Mouse (Mus musculus) embryo, embryonic 10.5 days (tissue): ENCODE data around the gene Tpte.
"Not testable (repeated sequence)": the region's sequence is repeated elsewhere in the genome, so short reads cannot be mapped to it uniquely, and the experiment has no call there.

Experiments
- DNase-seq: peaks from one replicate; pipeline ENCODE4 v3.0.0-alpha.2; 2015; ENCODE audit warnings: low spot score

The Tpte gene

DNA sequence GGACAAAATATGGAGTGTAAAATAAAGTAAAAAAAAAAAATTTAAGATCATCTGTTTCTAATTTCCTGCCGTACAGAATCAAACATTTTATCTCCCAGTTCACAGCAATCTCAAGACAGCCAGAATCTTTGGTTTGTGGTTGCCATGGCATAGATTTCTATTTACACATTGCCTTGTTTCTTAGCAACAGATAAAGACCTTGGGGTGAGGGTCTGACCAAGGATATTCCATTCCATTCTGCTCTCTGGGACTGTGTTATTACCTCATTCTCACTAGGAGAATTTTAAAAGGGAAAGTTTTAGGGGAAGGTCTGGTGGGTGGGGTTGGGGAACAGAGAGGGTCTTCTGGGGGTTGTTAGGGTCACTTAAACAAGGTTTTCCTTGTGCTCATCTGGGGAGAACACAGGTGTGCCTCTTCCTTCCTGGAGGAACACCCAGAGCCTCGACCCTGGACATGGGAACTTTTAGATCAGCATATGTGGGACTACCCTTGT, at the start of gene Tpte:
Tpte (plus strand) TSS at position 443 of the 493 bp plus-strand sequence.
- DNase-seq: no peak

- no peak for DNase-seq
Measured at GRCm38 (mm10) chr8:22242986-22243385, 40.3 kb upstream of the Tpte start.

DNA sequence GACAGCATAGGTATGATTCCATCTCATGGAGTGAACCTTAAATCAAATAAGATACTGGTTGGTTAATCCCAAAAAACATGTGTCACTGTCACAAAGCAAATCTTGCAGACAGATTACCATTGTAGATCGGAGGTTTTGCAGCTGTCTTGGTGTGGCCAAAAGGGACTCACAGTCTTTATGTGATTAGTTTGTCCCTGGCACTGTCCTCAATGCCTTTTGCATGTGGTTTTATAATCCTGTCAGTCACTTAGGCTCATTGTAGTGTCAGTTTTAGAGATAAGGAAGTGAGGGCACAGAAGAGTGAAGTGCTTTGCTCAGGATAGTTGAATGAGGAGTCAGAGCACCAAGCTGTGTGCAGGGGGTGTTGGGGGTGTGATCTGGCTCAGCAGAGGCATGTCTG, 37.6 kb upstream of the Tpte start:
- DNase-seq: no peak

DNA sequence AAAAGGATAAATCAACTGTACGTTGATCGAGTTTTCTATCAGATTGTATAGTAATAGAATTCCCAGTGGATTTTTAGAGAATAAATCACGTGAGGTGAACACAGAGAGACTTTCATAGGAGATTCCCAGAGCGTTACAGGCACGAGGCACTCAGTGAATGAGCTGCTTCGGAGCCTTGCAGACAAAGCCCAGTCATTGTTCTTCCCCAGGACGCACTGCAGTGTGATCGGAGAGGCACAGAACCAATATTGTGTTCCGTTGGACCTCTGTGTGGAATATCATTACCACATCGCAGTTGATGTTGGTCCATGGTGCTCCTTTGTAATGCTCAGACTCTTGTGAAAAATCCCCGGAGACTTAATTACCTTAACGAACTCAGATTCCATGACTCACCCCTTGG, 35.3 kb upstream of the Tpte start:
- no peak for DNase-seq

DNA sequence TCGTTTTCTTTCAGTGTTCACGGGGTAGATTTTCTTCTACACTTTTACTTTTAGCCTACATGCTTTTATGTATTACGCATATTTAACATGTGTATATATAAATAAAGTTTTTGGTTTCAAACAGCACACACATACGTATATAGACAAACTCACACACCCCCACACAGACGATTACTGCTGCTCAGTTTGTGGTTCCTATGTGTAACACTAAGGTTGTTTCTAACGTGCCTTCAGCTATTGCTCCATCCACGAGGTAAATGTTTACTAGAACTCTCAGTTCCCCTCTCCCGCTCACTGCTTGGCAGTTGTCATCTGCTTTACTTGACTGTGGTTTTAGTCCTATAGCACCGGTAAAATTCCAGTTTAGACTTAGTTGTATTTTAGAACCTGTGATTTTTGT, 34.2 kb upstream of the Tpte start:
- DNase-seq: no peak

- no peak for DNase-seq
Measured at GRCm38 (mm10) chr8:22258946-22259450, 24.2 kb upstream of the Tpte start.

DNA sequence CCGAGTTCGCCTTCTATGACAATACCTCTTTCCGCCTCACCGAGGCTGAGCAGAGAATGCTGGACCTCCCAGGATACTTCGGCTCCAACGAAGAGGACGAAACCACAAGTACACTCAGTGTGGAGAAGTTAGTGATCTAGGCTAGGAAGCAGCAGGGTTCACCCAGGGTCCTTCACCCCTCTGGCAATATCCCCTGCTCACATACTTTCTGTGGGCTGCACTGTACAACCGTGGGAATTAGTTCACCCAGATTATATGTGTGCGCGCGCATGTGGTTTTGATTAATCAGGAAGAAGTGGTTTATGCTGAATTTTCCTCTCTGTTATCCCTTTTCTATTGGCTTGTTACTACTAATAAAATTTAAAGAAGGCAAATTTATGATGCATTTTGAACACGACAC, 23.7 kb upstream of the Tpte start:
- DNase-seq: no peak

DNA sequence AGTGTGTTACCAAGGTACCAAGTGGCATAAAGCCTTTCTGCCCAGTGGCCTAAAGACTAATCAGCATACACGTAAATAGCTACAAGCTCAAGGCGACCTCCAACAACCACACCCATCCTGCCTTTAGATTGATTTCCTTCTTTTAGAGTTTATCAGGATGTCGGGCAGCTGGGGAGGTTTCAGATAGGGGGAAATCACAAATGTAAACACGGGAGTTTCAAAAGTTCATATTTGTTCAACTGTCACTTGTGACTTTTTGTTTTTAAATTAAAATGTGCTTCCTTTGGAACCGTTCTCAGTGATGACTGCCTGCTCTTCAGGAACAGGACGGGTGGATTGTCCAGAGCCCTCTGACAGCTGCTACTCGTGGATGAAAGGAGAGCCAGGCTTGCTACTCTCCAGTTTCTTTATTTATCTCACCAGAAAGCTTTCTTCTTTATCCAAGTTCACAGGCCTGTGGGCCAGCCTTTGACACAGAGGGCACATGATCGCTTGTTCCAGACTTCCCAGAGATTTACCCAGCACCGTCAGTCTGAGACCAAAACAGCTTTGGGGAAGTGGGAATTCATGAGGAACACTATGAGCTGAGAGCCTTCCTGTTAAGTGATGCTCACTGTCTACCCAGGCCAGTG, 23.0 kb upstream of the Tpte start:
- DNase-seq: no peak

DNA sequence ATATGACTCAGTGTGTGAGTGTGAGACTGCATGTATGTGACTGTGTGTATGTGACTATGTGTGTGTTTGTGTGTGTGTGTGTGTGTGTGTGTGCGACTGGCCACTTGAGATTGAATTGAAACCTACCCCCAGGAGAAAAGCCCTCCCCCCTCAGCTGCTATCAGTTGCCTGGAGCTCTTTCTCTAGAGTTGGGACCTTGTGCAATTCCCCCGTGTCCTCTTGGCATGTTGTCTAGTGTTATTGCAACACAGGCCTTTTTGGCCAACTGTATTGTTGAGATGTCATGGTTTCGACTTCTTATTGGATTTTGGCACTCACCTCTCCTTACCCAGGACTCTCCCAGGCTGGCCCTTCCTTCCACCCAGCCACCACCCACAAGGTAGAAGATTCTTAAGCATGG, 21.0 kb upstream of the Tpte start:
- DNase-seq: no peak

DNA sequence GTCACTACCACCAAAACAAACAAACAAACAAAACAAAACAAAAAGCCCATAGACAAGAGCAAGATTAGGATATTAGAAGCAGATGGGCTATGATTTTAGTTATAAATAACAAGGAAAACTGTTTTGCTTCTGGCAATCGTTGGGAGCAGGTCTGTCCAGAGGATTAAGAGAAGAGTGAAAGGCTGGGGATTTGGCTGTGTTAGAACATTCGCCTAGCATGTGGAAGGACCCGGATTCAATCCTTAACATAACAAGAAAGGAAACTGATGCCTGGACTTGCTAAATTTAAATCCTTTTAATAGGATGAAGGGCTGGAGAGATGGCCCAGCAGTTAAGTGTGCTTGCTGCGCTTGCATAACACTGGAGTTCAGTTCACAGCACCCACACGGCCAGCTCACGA, 18.9 kb upstream of the Tpte start:
- DNase-seq: no peak

GRCm38 (mm10) chr8:22264787-22265186, 18.5 kb upstream of the Tpte start:
- no peak for DNase-seq

GRCm38 (mm10) chr8:22265194-22265593, 18.0 kb upstream of the Tpte start:
- DNase-seq: no peak

DNA sequence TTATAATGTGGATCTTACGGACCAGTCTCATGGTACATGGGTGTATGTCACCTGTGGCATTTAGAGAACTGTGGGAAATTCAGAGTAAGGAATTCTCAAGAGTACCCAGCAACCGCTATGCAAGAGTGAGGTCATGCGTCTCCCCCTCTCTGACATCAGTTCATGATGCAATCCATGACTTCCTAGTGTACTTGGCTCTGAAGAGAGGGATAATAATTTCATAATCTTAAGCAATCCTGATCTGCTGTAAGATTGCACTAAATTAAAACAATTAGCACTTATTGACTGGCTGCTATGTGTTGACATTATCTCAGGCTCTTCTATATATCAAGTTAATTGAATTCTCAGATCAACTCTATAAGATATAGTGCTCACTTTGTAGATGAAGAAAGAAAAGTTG, 16.4 kb upstream of the Tpte start:
- DNase-seq: no peak

DNA sequence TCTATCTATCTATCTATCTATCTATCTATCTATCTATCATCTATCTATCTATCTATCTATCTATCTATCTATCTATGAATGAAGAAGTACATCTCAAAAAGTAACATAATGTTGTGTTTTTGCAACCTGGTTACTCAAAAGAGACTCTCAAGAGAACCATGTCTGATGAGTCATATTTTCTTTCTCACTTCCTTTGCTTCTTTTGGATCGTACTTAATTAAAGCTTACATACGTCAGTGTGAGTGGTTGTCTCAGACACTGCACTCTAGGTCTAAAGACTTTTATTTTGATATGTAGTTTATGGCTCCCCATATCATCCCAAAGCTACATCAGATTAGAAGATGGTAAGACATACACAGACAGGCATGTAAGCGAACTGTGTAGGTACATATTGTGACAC, 10.1 kb upstream of the Tpte start:
- DNase-seq: no peak

- no peak for DNase-seq
Measured at GRCm38 (mm10) chr8:22274641-22275040, 8.6 kb upstream of the Tpte start.

DNA sequence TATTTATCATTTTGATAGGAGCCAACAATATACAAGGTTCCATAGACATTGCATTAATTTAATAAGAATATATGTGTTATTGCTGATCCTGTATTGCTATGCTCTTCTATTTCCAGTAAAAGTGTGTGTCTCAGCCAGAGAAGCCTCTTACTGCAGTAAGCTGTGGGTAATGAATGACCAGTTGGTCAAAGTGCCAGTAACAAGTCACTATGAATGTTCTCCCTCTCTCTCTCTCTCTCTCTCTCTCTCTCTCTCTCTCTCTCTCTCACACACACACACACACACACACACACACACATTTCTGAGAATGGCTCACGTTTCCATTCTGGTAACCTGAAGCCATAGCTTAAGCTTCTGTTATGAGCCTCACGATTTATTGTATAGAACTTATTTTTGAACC, 19.1 kb downstream of the Tpte start:
- no peak for DNase-seq

DNA sequence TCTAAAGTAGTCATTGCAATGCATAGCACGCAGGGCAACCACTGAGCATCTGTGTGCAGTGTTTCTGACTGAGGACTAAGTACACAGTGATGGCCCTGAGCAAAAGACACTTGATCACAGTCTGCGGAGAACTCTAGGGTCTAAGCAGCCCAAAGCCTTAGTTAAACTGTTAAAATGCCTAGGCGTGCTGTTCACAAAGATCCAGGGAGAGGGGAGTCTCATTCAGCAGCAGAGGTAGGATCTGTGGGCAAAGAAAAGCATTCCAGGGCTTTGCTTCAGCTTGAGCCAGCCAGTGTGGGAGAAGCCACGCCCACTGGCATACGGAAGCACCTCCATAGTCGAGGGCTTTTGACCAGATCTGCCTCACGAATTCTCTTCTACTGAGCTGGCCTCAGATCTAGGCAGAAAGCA, 19.7 kb downstream of the Tpte start:
- DNase-seq: peak; percentile 49

- DNase-seq: not testable (repeated sequence)
Measured at GRCm38 (mm10) chr8:22304045-22304444, 20.8 kb downstream of the Tpte start.

- DNase-seq: no peak
Measured at GRCm38 (mm10) chr8:22306999-22307398, 23.8 kb downstream of the Tpte start.

GRCm38 (mm10) chr8:22311446-22311845, 28.2 kb downstream of the Tpte start:
- peak; percentile 3 for DNase-seq

DNA sequence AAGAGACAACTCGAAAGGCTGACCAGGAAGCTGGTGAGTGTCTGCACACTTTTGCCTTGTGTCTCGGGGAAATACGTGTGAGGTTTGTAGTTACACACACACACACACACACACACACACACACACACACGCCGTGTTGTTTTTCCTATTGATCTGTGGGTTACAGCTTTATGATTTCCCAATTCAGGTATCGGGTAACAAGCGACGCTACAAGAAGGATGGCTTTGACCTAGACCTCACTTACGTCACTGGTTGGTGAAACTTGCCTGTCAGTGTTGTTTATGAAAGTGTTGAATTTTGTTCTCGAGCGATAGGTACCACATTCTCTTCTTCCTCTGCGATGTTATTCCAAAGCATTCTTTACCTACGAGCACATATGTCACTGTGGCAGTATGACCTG, 52.2 kb downstream of the Tpte start:
- DNase-seq: no peak

DNA sequence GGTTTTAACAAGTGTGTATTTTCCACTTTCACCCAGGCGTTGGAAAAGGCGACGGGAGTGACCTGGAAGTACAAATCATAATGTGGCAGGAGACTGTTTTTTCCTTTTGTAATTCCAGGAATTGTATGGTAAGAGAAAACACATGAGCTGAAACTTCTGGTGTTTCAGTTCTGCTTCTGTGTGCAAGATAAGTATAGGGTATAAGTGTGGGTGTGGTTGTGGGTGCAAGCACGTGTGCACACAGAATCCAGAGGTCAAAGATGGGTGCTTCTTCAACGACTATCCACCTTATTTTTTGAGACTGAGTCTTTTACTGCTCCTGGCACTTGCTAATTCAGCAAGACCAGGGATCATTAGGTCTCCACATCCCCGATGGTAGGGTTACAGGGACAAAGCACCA, 76.1 kb downstream of the Tpte start:
- DNase-seq: no peak

DNA sequence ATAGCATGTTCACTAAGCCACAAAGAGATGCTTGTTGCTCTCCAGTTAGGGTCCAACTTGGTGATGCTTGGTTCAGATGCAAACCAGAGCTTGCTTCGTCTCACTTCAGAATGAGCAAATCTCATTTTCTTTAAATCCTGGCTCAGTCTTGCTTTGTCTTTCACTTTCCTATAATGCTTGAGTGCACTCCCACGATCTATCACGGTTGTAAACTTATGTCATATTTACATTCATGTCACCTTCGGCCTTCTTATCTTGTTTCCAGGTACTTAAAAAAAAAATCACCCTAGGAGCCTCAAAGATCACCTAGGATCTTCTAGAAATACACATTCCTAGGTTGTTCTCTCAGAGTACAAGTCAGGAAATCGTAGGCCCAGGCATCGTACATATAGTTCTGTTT, 76.6 kb downstream of the Tpte start:
- DNase-seq: no peak

DNA sequence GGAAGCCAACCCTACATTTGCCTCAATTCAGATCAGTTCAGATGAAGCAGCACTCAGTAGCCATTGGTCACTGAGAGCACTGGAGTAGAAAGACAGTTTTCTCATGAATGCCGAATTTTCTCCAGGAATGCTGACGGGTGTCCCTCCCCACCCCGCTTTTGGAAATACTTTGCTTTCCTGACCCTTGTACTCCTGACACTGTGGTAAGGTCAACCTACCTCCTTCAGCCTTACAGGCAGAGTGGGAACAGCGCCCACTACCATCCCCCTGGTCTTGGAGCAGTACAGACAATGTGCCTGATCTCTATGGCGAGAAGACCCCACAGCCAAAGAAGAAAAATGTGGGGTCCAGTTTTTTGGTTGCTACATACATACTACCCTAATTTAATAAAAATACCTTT, 93.1 kb downstream of the Tpte start:
- DNase-seq: no peak
